8 mouse cellular contexts compared by ENCODE assay signal in genomic region chr6:70921274-70922074, GRCm38 (mm10). TPM values are rescaled to one million over a fixed set of nuclear protein-coding genes. Genes with fewer than 3 reads are reported as not detected.
DNase-seq lines count a peak whose midpoint lies in the region; ATAC-seq and TF ChIP-seq lines count a peak whose summit lies in the region.

No protein-coding gene starts in this region.

- DNase-seq in gastrocnemius, adult 2 months: peak; percentile 23
- DNase-seq in gastrocnemius, postnatal 36 days: no peak
- peak; percentile 31 for DNase-seq in c-Kit-positive CD71-negative TER-119-negative erythroid progenitor cells, embryonic 14.5 days (ENCODE audit: low read depth)
- DNase-seq in fibroblast of lung, adult 2 months (ENCODE audit: low read depth): peak; percentile 2
- peak; percentile 42 to 65 for DNase-seq in left cerebral cortex, adult 2 months (ENCODE audit: extremely low spot score in 1 of 2, low spot score in 2 of 2)
- peak; percentile 35 for DNase-seq in right cerebral cortex, postnatal 25 days

- TF ChIP-seq CTCF in gastrocnemius, adult 2 months (IDR thresholded peaks at IDR 0.05): peak; percentile 86
- peak; percentile 79 for TF ChIP-seq CTCF in left cerebral cortex, adult 2 months (IDR thresholded peaks at IDR 0.05)

- peak overlapping the region; percentile 49 for H3K4me2 ChIP-seq in hindbrain, embryonic 13.5 days

- H3K9ac ChIP-seq in hindbrain, embryonic 13.5 days: peak overlapping the region; percentile 68

- WGBS in hindbrain, embryonic 13.5 days: 5% methylated on average over 22 of the region's 22 CpGs

- H3K27ac ChIP-seq in gastrocnemius, adult 2 months: no peak overlapping the region
- peak overlapping the region; percentile 80 for H3K27ac ChIP-seq in hindbrain, embryonic 13.5 days
- H3K27ac ChIP-seq in left cerebral cortex, adult 2 months: no peak overlapping the region

- intact Hi-C loops in gastrocnemius, adult 2 months (cut with DNase I): loop anchor here (5.0 kb wide), 1 partner anchor 114 kb away; no protein-coding TSS in a partner anchor
- intact Hi-C loops in gastrocnemius, postnatal 36 days (cut with DNase I): loop anchor here (2.0 kb wide), 1 partner anchor 113 kb away; no protein-coding TSS in a partner anchor
- intact Hi-C loops in left cerebral cortex, adult 2 months (cut with DNase I): loop anchor here (2.0 kb wide), 1 partner anchor 109 kb away; no protein-coding TSS in a partner anchor

- H3K36me3 ChIP-seq in hindbrain, embryonic 13.5 days: no peaks in the 10 kb centered on the region

- H3K9me3 ChIP-seq in hindbrain, embryonic 13.5 days: no peaks in the 10 kb centered on the region

- peak; percentile 81 for ATAC-seq in hindbrain, embryonic 13.5 days (ENCODE audit: low FRiP score)
- peak; percentile 78 for ATAC-seq in megakaryocyte, adult 5-6 weeks (ENCODE audit: poor library complexity, severe bottlenecking)

- peak overlapping the region; percentile 51 for H3K4me3 ChIP-seq in gastrocnemius, adult 2 months
- H3K4me3 ChIP-seq in hindbrain, embryonic 13.5 days: peak overlapping the region; percentile 22
- H3K4me3 ChIP-seq in left cerebral cortex, adult 2 months: no peak overlapping the region

- H3K27me3 ChIP-seq in hindbrain, embryonic 13.5 days: no peaks in the 10 kb centered on the region

- H3K4me1 ChIP-seq in hindbrain, embryonic 13.5 days (replicated peaks): peaks cover 11% of the 10 kb centered on the region

RNA-seq across cellular contexts. Expression of gene Tex37, which starts 2.7 kb away (rescaled TPM):
- not detected for total RNA-seq in gastrocnemius, adult 2 months (2021)
- not detected for total RNA-seq in gastrocnemius, postnatal 36 days (2021)
- polyA plus RNA-seq in hindbrain, embryonic 13.5 days (2015; fragmentation: Nextera tagmentation; extraction: Ambion mirVana): not detected in 2 replicates
- total RNA-seq in left cerebral cortex, adult 2 months (2021): not detected
- total RNA-seq in megakaryocyte, adult 5-6 weeks (2015): not detected in 2 replicates
- not detected in 2 replicates for total RNA-seq in megakaryocyte, adult 5-6 weeks (2017)

RNA-seq across cellular contexts. Expression of gene Foxi3, which starts 34.9 kb away (rescaled TPM):
- total RNA-seq in gastrocnemius, adult 2 months (2021): not detected
- total RNA-seq in gastrocnemius, postnatal 36 days (2021): not detected
- not detected in 2 replicates for polyA plus RNA-seq in hindbrain, embryonic 13.5 days (2015; fragmentation: Nextera tagmentation; extraction: Ambion mirVana)
- total RNA-seq in left cerebral cortex, adult 2 months (2021): not detected
- not detected in 2 replicates for total RNA-seq in megakaryocyte, adult 5-6 weeks (2015)
- not detected in 2 replicates for total RNA-seq in megakaryocyte, adult 5-6 weeks (2017)

Comparison
In these comparisons a context has a peak if more than half of its experiments do, and no peak if none do; other contexts are left out.
1. DNase-seq: peak in gastrocnemius, adult 2 months (single experiment), c-Kit-positive CD71-negative TER-119-negative erythroid progenitor cells, embryonic 14.5 days (single experiment), fibroblast of lung, adult 2 months (single experiment), left cerebral cortex, adult 2 months (2 of 2) and right cerebral cortex, postnatal 25 days (single experiment); none in gastrocnemius, postnatal 36 days (0 of 2).